Mouse (Mus musculus): ENCODE measurements around the gene Cabp5. TPM values are rescaled to one million over a fixed set of nuclear protein-coding genes. Genes with fewer than 3 reads are reported as not detected.
"Not testable (repeated sequence)": the region's sequence is repeated elsewhere in the genome, so short reads cannot be mapped to it uniquely, and the experiment has no call there.

The Cabp5 gene
- total and polyA plus RNA-seq, 3 experiments, result not detected

DNA sequence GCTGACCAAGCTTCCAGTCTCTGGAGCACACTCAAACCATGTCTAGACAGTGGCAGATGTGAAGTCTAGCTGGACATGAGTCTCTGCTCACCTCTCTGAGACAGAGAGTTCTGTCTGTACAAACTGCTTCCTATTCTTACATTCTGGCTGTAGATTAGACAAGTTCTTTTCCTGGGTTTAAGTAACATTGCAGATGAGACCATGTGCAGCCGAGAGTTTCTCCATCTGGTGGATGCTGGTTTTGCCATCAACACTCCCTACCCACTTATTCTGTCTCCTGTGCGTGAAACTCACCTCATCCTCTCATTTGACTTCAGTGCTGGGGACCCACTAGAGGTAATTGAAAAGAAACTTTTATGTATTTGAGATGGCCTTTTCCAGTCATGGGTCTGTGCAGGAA, 17.3 kb upstream of the Cabp5 start:
- H3K4me3 ChIP-seq (ENCODE audit: control insufficient read depth in 1 of 2, insufficient read depth in 1 of 2, low read depth in 2 of 2, low read length in 2 of 2), result no peak overlapping the region
- H3K27ac ChIP-seq (ENCODE audit: control insufficient read depth, low read depth, low read length), result no peak overlapping the region
- no peaks in the 10 kb centered on the region for H3K36me3 ChIP-seq (ENCODE audit: control insufficient read depth in 1 of 2, insufficient read depth in 2 of 2, low read length in 2 of 2)
- no peak overlapping the region for H3K9ac ChIP-seq (ENCODE audit: control insufficient read depth, low read depth, low read length, poor library complexity, severe bottlenecking)
- DNase-seq (ENCODE audit: low read depth, low spot score), result no peak
- no peak for TF ChIP-seq RAD21 (IDR thresholded peaks at IDR 0.05; ENCODE audit: low read depth, low read length)
- no peak for TF ChIP-seq ZMIZ1 (IDR thresholded peaks at IDR 0.05; ENCODE audit: low read depth, low read length)
- TF ChIP-seq HCFC1 (IDR thresholded peaks at IDR 0.05; ENCODE audit: low read depth, low read length), result no peak
- no peak for TF ChIP-seq MYC (IDR thresholded peaks at IDR 0.05; ENCODE audit: low read depth, low read length)
- no peak for TF ChIP-seq POLR2A (IDR thresholded peaks at IDR 0.05; ENCODE audit: control insufficient read depth in 1 of 2, insufficient read depth in 1 of 2, low read depth in 1 of 2, low read length in 2 of 2, poor library complexity in 1 of 2)
- TF ChIP-seq USF2 (IDR thresholded peaks at IDR 0.05; ENCODE audit: borderline replicate concordance in 1 of 2, insufficient read depth in 1 of 2, low read depth in 1 of 2, low read length in 2 of 2), result no peak
- TF ChIP-seq ETS1 (IDR thresholded peaks at IDR 0.05; ENCODE audit: low read depth, low read length), result no peak
- no peak for TF ChIP-seq EP300 (IDR thresholded peaks at IDR 0.05; ENCODE audit: low read depth in 1 of 2, low read length in 2 of 2)
- no peak for TF ChIP-seq RCOR1 (IDR thresholded peaks at IDR 0.05; ENCODE audit: low read depth, low read length)
- TF ChIP-seq TAL1 (IDR thresholded peaks at IDR 0.05; ENCODE audit: low read length), result no peak
- no peak for TF ChIP-seq UBTF (IDR thresholded peaks at IDR 0.05; ENCODE audit: borderline replicate concordance, insufficient read depth, low read depth, low read length)
- TF ChIP-seq MXI1 (IDR thresholded peaks at IDR 0.05; ENCODE audit: low read depth, low read length), result no peak
- no peak for TF ChIP-seq CHD1 (IDR thresholded peaks at IDR 0.05; ENCODE audit: low read depth, low read length)
- TF ChIP-seq ZKSCAN1 (IDR thresholded peaks at IDR 0.05; ENCODE audit: low read depth, low read length), result no peak
- TF ChIP-seq TBP (IDR thresholded peaks at IDR 0.05; ENCODE audit: low read depth, low read length), result no peak
- TF ChIP-seq POLR2AphosphoS2 (IDR thresholded peaks at IDR 0.05; ENCODE audit: low read length), result no peak
- no peak for TF ChIP-seq POLR2AphosphoS5 (IDR thresholded peaks at IDR 0.05; ENCODE audit: borderline replicate concordance, low read depth, low read length)
- TF ChIP-seq BHLHE40 (IDR thresholded peaks at IDR 0.05; ENCODE audit: borderline replicate concordance, low read depth, low read length), result no peak
- no peak for TF ChIP-seq GATA1 (IDR thresholded peaks at IDR 0.05; ENCODE audit: low read depth, low read length)
- no peaks in the 10 kb centered on the region for H3K4me1 ChIP-seq (ENCODE audit: control insufficient read depth in 1 of 2, insufficient read depth in 2 of 2, low read length in 2 of 2)
- H3K27me3 ChIP-seq (ENCODE audit: control insufficient read depth in 1 of 2, insufficient read depth in 2 of 2, low read length in 2 of 2), result no peaks in the 10 kb centered on the region
- no peaks in the 10 kb centered on the region for H3K9me3 ChIP-seq (replicated peaks; ENCODE audit: insufficient read depth, low read length)
- no peaks in the 10 kb centered on the region for H3K79me2 ChIP-seq (ENCODE audit: control insufficient read depth, insufficient read depth, low read length, poor library complexity)

DNA sequence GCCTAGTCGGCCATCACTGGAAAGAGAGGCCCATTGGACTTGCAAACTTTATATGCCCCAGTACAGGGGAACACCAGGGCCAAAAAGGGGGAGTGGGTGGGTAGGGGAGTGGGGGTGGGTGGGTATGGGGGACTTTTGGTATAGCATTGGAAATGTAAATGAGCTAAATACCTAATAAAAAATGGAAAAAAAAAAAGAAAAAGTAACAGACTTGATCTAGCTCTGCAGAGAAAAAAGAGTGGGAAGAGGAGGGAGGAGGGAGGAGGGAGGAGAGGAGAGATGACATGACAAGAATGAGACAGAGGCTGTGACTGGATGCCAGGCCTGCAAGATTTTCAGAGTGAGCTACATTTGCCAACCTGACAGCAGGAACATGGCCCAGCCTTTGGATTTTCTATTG, 52.6 kb downstream of the Cabp5 start, which contains the start of gene Bsph1:
TSS of gene Bsph1 (plus strand) at position 301 of the 400 bp plus-strand sequence.
- H3K4me3 ChIP-seq (ENCODE audit: control insufficient read depth in 1 of 2, insufficient read depth in 1 of 2, low read depth in 2 of 2, low read length in 2 of 2); H3K4me1 ChIP-seq (ENCODE audit: control insufficient read depth in 1 of 2, insufficient read depth in 2 of 2, low read length in 2 of 2); H3K27me3 ChIP-seq (ENCODE audit: control insufficient read depth in 1 of 2, insufficient read depth in 2 of 2, low read length in 2 of 2); H3K9me3 ChIP-seq (replicated peaks; ENCODE audit: insufficient read depth, low read length); DNase-seq (ENCODE audit: low read depth, low spot score); H3K79me2 ChIP-seq (ENCODE audit: control insufficient read depth, insufficient read depth, low read length, poor library complexity); H3K9ac ChIP-seq (ENCODE audit: control insufficient read depth, low read depth, low read length, poor library complexity, severe bottlenecking); H3K36me3 ChIP-seq (ENCODE audit: control insufficient read depth in 1 of 2, insufficient read depth in 2 of 2, low read length in 2 of 2); H3K27ac ChIP-seq (ENCODE audit: control insufficient read depth, low read depth, low read length): not testable (repeated sequence)

Other genes with a start within 250 kb of the Cabp5 start
- 0.04 TPM in 1 of 2 replicates, not detected in the other for gene Vmn1r88, start 238.6 kb upstream of the Cabp5 start, total RNA-seq (2012; rRNA removed)
- not detected for gene Vmn1r88, start 238.6 kb upstream of the Cabp5 start, polyA plus RNA-seq (2012; ENCODE audit: insufficient read depth in 1 of 2, insufficient read length in 2 of 2, low read depth in 1 of 2, low replicate concordance in 2 of 2, missing spikeins in 1 of 2)
- not detected in 2 replicates for gene Vmn1r89, start 185.1 kb upstream of the Cabp5 start, total RNA-seq (2012; rRNA removed)
- gene Vmn1r89, start 185.1 kb upstream of the Cabp5 start, polyA plus RNA-seq (2012; ENCODE audit: insufficient read depth in 1 of 2, insufficient read length in 2 of 2, low read depth in 1 of 2, low replicate concordance in 2 of 2, missing spikeins in 1 of 2), result not detected
- 63.1 and 67.2 TPM in 2 replicates for gene Lig1, start 120.8 kb upstream of the Cabp5 start, total RNA-seq (2012; rRNA removed)
- 100 to 1,000 TPM; 187 to 570 TPM for gene Lig1, start 120.8 kb upstream of the Cabp5 start, polyA plus RNA-seq (2012; ENCODE audit: insufficient read depth in 1 of 2, insufficient read length in 2 of 2, low read depth in 1 of 2, low replicate concordance in 2 of 2, missing spikeins in 1 of 2)
- gene Zswim9, start 119.4 kb upstream of the Cabp5 start, total RNA-seq (2012; rRNA removed), result 4.9 and 6.1 TPM in 2 replicates
- gene Zswim9, start 119.4 kb upstream of the Cabp5 start, polyA plus RNA-seq (2012; ENCODE audit: insufficient read depth in 1 of 2, insufficient read length in 2 of 2, low read depth in 1 of 2, low replicate concordance in 2 of 2, missing spikeins in 1 of 2), result 10 to 100 TPM in 1 of 2 experiments, 1 to 10 TPM in 1; 7.7 to 46.6 TPM
- 0.85 and 1.0 TPM in 2 replicates for gene Pla2g4c, start 73.5 kb upstream of the Cabp5 start, total RNA-seq (2012; rRNA removed)
- 1 to 10 TPM in 1 of 2 experiments, not detected in 1; 2.0 TPM for gene Pla2g4c, start 73.5 kb upstream of the Cabp5 start, polyA plus RNA-seq (2012; ENCODE audit: insufficient read depth in 1 of 2, insufficient read length in 2 of 2, low read depth in 1 of 2, low replicate concordance in 2 of 2, missing spikeins in 1 of 2)
- gene Bsph1, start 52.7 kb downstream of the Cabp5 start, total RNA-seq (2012; rRNA removed), result not detected in 2 replicates
- not detected for gene Bsph1, start 52.7 kb downstream of the Cabp5 start, polyA plus RNA-seq (2012; ENCODE audit: insufficient read depth in 1 of 2, insufficient read length in 2 of 2, low read depth in 1 of 2, low replicate concordance in 2 of 2, missing spikeins in 1 of 2)
- gene Bsph2, start 172.9 kb downstream of the Cabp5 start, total RNA-seq (2012; rRNA removed), result not detected in 2 replicates
- not detected for gene Bsph2, start 172.9 kb downstream of the Cabp5 start, polyA plus RNA-seq (2012; ENCODE audit: insufficient read depth in 1 of 2, insufficient read length in 2 of 2, low read depth in 1 of 2, low replicate concordance in 2 of 2, missing spikeins in 1 of 2)
- gene Sult2a5, start 225.8 kb downstream of the Cabp5 start, total RNA-seq (2012; rRNA removed), result not detected in 2 replicates
- gene Sult2a5, start 225.8 kb downstream of the Cabp5 start, polyA plus RNA-seq (2012; ENCODE audit: insufficient read depth in 1 of 2, insufficient read length in 2 of 2, low read depth in 1 of 2, low replicate concordance in 2 of 2, missing spikeins in 1 of 2), result not detected